Mouse (Mus musculus) leukemia stem cell, adult 10-12 weeks (primary cell): Measurements from ENCODE around the gene Dazap1. TPM values are rescaled to one million over a fixed set of nuclear protein-coding genes. Genes with fewer than 3 reads are reported as not detected.

Experiments
- polyA plus RNA-seq: library from polyadenylated mRNA; stranded (reverse); fragments of >175 nt; gene quantifications from 2 replicates; pipeline ENCODE4 v1.2.3, GENCODE M21; 2012; ENCODE audit warnings: low replicate concordance

Dazap1 gene
- 831 and 856 TPM in 2 replicates for polyA plus RNA-seq

DNA sequence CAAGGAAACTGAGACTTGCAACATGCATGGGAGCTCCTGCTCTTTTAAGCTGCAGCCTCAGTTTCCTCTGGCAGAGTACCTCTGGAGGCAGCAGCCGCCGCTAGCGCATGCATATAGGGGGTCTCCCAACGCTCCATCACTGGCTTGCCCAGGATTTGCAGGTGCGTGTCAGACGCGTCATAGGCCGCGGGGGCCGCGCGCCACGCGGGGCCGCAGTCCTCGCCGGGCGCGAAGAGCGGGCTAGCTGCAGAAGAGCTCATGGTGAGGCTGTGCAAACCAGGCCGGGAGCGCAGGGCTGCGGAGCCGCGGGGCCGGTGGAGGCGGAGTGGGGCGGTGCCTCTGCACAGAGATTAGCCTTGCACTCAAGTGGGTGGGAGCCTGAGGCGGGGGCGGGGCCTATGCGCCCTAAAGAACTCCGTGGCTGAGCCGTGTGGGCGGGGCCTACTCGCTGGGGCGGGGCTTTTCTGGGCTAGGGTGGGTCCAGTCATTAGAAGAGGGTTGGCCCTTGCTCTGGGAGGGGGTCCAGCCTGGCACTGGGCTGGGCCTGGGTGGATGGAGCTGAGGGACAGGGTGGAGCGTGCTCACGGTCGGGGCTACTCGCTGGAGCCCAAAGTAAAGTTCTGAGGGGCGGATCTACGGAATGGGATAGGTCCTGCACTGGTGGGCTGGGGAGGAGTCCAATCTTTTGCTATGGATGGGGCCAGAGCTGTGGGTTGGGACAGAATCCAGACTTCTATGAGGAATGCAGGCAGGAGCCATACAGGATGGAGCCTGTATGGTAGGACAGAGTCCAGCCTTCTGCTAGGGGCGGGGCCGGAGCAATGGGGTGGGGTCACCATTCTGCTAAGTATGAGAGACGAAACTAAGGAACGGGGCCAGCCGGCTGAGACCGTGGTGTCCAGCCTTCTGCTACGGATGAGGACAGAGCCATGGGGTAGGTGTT, at the start of gene Dazap1, which contains the start of gene Gamt:
Gene Dazap1, plus strand, starts transcription at position 845 of the 943 bp plus-strand sequence.
Gene Gamt, minus strand, starts transcription at position 371 of the 943 bp plus-strand sequence.

DNA sequence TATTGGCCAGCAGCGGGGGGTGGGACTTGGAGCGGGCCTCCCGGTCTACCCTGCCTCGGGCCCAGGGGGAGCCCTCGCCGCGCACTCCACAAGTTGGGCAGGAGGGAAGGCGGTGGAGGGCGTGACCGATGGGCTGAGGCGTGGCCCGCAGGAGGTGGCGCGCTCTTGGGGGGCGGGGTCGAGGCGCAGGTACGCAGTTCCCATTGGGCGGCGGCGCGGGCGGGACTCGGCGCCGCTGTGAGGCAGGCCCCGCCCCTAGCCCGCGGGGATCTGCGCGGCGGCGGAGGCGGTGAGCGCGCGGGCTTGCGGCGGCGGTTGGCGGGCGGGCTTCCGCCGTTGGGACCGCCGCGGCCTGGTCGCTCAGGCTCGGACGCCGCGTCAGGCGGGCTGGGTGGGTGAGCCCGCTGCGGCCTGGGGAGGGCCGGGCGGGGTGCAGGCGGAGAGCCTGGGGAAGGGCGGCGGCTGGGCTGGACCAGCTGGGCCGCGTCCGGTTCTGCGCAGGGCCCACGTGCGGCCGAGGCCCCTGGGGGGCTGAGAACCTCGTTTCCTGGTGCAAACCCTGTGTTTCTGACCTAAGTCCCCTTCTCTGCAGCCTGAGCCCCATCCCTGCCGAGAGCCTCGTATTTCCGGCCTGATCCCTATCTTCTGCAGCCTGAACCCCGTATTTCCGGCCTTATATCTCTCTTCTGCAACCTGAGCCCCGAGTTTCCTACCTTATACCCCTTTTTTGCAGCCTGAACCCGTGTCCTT, 34.7 kb upstream of the Dazap1 start, which contains the start of gene Mum1:
Gene Mum1, plus strand, starts transcription at position 19 of the 750 bp plus-strand sequence.

DNA sequence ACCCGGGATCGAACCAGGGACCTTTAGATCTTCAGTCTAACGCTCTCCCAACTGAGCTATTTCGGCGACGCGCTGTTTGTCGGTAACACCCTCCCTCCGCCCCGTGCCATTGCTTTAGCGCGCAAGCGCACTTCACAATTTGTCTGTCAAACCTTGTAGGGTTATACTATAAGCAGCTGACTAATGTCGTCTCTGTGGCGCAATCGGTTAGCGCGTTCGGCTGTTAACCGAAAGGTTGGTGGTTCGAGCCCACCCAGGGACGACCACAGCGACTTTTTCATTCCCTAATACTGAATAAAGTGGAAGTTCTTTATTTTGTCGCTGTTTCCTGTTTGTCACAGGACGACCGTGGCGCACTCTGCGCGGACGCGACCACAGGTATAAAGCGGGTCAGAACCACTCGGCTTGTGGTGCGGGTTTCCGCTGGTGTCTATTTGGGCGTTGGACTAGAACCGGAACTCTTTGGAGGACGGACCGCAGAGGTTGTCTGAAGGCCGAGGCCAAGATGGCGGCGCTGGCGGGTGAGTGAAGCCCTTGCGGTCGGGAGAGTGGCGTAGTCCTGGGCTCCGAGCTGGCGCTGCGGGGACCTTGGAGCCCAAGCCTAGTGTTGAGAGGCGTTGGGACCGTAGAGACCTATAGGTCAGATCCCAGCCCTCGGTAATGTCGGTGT, 12.2 kb upstream of the Dazap1 start, which contains the start of gene Ndufs7:
Gene Ndufs7, plus strand, starts transcription at position 151 of the 670 bp plus-strand sequence.

DNA sequence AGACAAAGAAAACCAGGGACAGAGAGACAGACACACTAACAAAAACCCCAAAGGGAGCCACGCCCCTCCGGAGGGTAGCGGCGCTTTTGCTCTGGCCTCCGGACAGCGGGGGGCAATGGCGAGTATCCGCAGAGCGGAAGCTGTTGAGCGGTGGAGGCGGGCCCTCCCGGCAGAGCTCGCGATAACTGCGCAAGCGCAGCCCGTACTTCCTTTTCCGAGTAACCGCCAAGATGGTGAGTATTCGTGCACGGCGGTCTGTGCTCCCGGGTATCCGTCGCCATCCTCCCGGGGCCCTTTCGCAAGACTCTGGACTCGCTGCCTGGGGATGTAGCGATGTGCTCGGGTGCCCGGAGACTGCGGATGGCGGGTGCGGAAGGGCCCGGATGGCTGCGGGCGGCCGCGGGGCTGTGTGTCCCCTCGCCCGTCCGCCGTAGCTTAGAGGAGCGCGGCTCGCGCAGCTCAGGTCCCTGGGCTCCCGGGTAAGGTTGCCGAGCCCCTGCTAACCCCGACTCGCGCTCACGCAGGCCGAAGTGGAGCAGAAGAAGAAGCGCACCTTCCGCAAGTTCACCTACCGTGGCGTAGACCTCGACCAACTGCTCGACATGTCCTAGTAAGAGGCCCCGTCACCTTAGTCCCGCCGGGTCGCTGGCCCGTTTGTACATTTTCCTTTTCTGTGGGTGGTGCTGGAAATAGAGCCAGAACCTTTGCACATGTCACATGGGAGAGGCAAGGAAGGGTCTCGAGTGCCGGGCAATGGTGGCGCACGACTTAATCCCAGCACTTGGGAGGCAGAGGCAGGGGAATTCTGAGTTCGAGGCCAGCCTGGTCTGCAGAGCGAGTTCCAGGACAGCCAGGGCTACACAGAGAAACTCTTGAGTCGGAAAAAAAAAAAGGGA, 31.2 kb downstream of the Dazap1 start, which contains the start of gene Rps15:
Gene Rps15, plus strand, starts transcription at position 203 of the 896 bp plus-strand sequence.

DNA sequence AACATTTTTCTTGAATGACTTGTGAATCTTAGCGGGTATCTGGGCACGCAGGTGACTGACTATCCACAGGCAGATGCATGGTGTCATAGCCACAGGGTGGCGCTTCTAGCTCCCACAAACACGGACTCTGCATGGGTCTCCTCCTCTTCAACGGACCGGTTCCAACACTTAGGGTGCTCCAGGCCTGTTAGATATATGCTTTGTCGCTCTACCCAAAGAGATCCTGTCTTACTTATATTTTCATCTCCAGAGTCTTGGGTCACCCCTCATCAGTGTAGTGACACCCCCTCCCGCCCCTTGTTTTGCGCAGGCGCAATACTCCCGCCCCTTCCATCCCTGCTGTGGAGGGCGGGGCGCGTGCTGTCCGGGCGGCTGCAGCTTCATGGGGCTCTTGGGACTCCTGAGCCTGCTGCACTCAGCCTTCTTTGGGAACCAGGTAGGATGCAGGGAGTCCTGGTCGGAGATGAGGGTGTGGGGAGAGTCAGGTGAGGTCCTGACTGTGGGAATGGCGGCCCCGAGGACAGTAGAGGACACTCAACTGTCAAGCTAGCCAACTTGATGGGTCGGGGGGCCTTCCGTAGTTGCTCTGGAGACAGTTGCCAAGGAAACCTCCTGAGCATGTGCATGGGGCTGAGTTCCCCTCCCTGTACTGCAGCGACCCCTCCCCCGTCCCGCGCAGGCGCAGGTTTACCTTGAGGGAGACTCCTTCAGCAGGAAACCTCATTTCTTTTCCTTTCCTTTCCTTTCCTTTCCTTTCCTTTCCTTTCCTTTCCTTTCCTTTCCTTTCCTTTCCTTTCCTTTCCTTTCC, 34.5 kb downstream of the Dazap1 start, which contains the start of gene Apc2:
Gene Apc2, plus strand, starts transcription at position 360 of the 808 bp plus-strand sequence.

DNA sequence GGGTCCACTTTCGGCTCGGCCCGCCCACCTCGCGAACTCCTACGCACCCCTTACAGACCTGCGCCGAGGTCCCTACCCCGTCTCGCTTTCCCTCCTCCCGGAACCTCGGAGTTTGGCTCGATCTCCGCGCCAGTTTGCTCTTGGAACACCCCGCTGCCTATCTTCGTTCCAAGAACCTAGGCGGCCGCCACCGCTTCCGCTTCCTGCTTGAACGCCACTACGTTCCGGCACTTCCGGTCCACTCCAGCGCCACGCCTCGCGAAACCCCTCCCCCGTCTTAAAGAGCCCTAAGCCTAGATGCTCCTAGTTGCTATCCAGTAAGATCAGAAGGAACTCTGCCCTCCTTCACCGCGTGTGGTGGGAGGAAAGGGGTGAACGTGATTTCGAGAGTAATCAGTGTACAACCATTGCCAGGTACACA, 59.1 kb downstream of the Dazap1 start, which contains the start of gene 2310011J03Rik:
Gene 2310011J03Rik, minus strand, starts transcription at position 198 of the 421 bp plus-strand sequence.

DNA sequence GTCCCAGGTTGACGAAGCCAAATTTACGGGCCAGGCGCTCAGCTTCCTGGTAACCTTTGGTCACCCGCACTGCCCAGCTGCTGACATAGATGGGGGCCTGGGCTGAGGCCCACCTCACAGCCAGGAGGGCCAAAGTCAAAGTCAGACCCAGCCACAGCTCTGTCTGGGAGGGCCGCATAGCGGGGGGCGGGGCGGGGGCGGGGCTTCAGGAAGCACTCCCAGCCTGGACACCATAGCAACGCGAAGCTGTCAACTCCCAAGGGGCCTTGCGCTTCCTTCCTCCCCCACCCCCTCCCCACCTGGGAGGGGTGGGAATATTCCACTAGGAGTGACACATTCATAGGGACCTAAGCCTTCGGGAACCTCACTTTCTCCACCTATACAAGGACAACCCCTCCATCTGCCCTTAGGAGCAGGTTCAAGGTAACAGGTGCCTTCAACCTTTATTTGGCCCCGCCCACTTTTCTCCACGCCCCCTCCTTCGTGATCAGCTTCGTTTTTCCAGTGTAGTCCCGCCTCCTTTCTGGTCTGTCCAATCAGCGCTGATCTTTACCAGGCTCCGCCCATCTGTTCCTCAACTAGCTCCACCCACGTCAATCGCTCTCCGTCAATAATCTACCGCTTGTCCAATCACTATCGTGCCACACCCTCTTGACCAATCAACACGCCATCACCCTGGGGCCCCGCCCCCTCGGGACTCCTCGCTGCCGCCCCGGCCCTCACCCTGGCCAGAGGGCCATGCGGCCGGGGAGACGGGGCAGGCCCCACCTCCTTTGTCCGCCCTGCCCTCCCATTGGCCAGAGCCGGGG, 68.2 kb downstream of the Dazap1 start, which contains the start of the genes Pcsk4 and Reep6:
Gene Pcsk4, minus strand, starts transcription at position 226 of the 809 bp plus-strand sequence.
Gene Reep6, plus strand, starts transcription at position 681 of the 809 bp plus-strand sequence.

Other genes starting within 250 kb of the Dazap1 start
- gene Arhgap45, start 244.8 kb upstream of the Dazap1 start, polyA plus RNA-seq, result 156 and 353 TPM in 2 replicates
- gene Polr2e, start 221.7 kb upstream of the Dazap1 start, polyA plus RNA-seq, result 53.8 and 132 TPM in 2 replicates
- gene Gpx4, start 214.3 kb upstream of the Dazap1 start, polyA plus RNA-seq, result 698 and 1,678 TPM in 2 replicates
- gene Sbno2, start 155.9 kb upstream of the Dazap1 start, polyA plus RNA-seq, result 72.7 and 82.1 TPM in 2 replicates
- 127 and 185 TPM in 2 replicates for gene Stk11, start 145.7 kb upstream of the Dazap1 start, polyA plus RNA-seq
- gene Atp5d, start 122.9 kb upstream of the Dazap1 start, polyA plus RNA-seq, result 1,038 and 1,245 TPM in 2 replicates
- gene Cbarp, start 120.7 kb upstream of the Dazap1 start, polyA plus RNA-seq, result 40.1 and 43.9 TPM in 2 replicates
- 224 and 253 TPM in 2 replicates for gene Midn, start 113.2 kb upstream of the Dazap1 start, polyA plus RNA-seq
- 19.6 and 38.2 TPM in 2 replicates for gene Cirbp, start 95.5 kb upstream of the Dazap1 start, polyA plus RNA-seq
- 7.0 and 16.7 TPM in 2 replicates for gene 1600002K03Rik, start 88.5 kb upstream of the Dazap1 start, polyA plus RNA-seq
- gene Efna2, start 82.0 kb upstream of the Dazap1 start, polyA plus RNA-seq, result 1.4 and 1.8 TPM in 2 replicates
- gene Mum1, start 35.1 kb upstream of the Dazap1 start, polyA plus RNA-seq, result 47.2 and 117 TPM in 2 replicates
- gene Ndufs7, start 12.4 kb upstream of the Dazap1 start, polyA plus RNA-seq, result 197 and 234 TPM in 2 replicates
- gene Gamt, start 474 bp upstream of the Dazap1 start, polyA plus RNA-seq, result 0.64 and 0.93 TPM in 2 replicates
- gene Rps15, start 31.0 kb downstream of the Dazap1 start, polyA plus RNA-seq, result 1,647 and 3,347 TPM in 2 replicates
- gene Apc2, start 34.5 kb downstream of the Dazap1 start, polyA plus RNA-seq, result 0.09 and 0.10 TPM in 2 replicates
- gene 2310011J03Rik, start 59.1 kb downstream of the Dazap1 start, polyA plus RNA-seq, result 80.6 and 113 TPM in 2 replicates
- gene Pcsk4, start 68.0 kb downstream of the Dazap1 start, polyA plus RNA-seq, result 29.8 and 43.5 TPM in 2 replicates
- 198 and 406 TPM in 2 replicates for gene Reep6, start 68.5 kb downstream of the Dazap1 start, polyA plus RNA-seq
- 59.0 and 75.4 TPM in 2 replicates for gene Adamtsl5, start 86.9 kb downstream of the Dazap1 start, polyA plus RNA-seq
- gene Plk5, start 95.0 kb downstream of the Dazap1 start, polyA plus RNA-seq, result not detected in 2 replicates
- 45.9 and 68.4 TPM in 2 replicates for gene Mex3d, start 126.2 kb downstream of the Dazap1 start, polyA plus RNA-seq
- 234 and 272 TPM in 2 replicates for gene Mbd3, start 138.1 kb downstream of the Dazap1 start, polyA plus RNA-seq
- gene Uqcr11, start 145.3 kb downstream of the Dazap1 start, polyA plus RNA-seq, result 544 and 1,539 TPM in 2 replicates
- 1,132 and 1,188 TPM in 2 replicates for gene Tcf3, start 172.2 kb downstream of the Dazap1 start, polyA plus RNA-seq
- not detected in 2 replicates for gene Onecut3, start 233.3 kb downstream of the Dazap1 start, polyA plus RNA-seq